Mouse (Mus musculus): ENCODE measurements at regions not wholly inside any gene's neighbourhood (a gene's known extent, or its start where the extent isn't known, plus 50 kb on each side); places are given as distances from the start of the nearest gene placed in this dataset.

- H3K4me2 ChIP-seq (ENCODE audit: low read length) = no peak overlapping the region
- H3K27ac ChIP-seq (ENCODE audit: low read depth, low read length) = no peak overlapping the region
- ATAC-seq (no peak), DNase-seq (ENCODE audit: low spot score) (no peak)
- no peak overlapping the region for H3K9ac ChIP-seq (ENCODE audit: low read length)
- H3K9me3 ChIP-seq (replicated peaks; ENCODE audit: control insufficient read depth, low read length) = no peaks in the 10 kb centered on the region
- WGBS = 74% methylated on average over 10 of the region's 10 CpGs
- no peaks in the 10 kb centered on the region for H3K36me3 ChIP-seq (ENCODE audit: control insufficient read depth, insufficient read depth, low read length)
- no peak overlapping the region for H3K4me3 ChIP-seq (ENCODE audit: low read depth, low read length)
- H3K27me3 ChIP-seq (replicated peaks; ENCODE audit: control insufficient read depth, insufficient read depth, low read length) = no peaks in the 10 kb centered on the region
- H3K4me1 ChIP-seq (ENCODE audit: control insufficient read depth, insufficient read depth, low read length) = no peaks in the 10 kb centered on the region
These were observed 102.4 kb upstream of the Syt6 start for GRCm38 (mm10) chr3:103472598-103472997.

GRCm38 (mm10) chr3:103473336-103473735 lies 101.7 kb upstream of the Syt6 start:
- Histone ChIP-seq H3K4me3 (ENCODE audit: low read depth, low read length) (no peak overlapping the region), H3K9ac (ENCODE audit: low read length) (no peak overlapping the region), H3K9me3 (replicated peaks; ENCODE audit: control insufficient read depth, low read length) (no peaks in the 10 kb centered on the region), H3K36me3 (ENCODE audit: control insufficient read depth, insufficient read depth, low read length) (no peaks in the 10 kb centered on the region), H3K27me3 (replicated peaks; ENCODE audit: control insufficient read depth, insufficient read depth, low read length) (no peaks in the 10 kb centered on the region), H3K27ac (ENCODE audit: low read depth, low read length) (no peak overlapping the region), H3K4me1 (ENCODE audit: control insufficient read depth, insufficient read depth, low read length) (no peaks in the 10 kb centered on the region), H3K4me2 (ENCODE audit: low read length) (no peak overlapping the region)
- WGBS = 90% methylated on average over 2 of the region's 2 CpGs
- no peak for DNase-seq (ENCODE audit: low spot score)
- no peak for ATAC-seq

DNA sequence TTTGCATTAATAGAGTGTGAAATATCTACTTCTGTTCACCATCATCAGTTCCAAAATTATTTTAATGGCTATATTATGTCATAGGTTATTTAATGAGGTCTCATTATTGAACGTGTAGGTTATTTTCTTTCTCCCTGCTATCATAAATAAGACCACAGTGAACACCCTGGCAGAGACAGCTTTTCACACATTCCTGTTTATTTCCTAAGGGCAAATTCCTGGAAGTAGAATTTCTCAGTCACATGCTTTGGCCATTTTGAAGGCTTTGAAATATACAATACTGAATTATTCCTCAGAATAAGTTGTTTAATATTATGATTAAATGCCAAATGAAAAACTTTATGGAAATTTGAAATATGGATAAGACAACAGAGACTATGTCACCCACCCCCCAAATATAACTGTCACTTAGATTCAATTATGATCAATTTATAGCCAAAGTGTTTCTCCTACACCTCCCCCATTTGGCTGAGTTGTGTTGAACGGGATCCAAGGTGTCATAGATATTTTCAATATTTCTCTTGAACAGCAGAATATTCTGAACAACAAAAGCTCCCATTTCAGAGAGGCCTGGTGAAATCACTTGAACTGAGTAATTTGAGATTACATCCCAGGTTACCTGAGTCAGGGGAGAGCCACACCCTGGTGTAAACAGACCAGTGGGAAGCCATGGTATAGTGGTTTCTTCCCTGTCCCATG lies 95.0 kb upstream of the Syt6 start:
- no peaks in the 10 kb centered on the region for H3K36me3 ChIP-seq (ENCODE audit: control insufficient read depth, insufficient read depth, low read length)
- no peaks in the 10 kb centered on the region for H3K27me3 ChIP-seq (replicated peaks; ENCODE audit: control insufficient read depth, insufficient read depth, low read length)
- H3K9ac ChIP-seq (ENCODE audit: low read length) = no peak overlapping the region
- 69% methylated on average over 2 of the region's 2 CpGs for WGBS
- no peak overlapping the region for H3K4me3 ChIP-seq (ENCODE audit: low read depth, low read length)
- H3K4me2 ChIP-seq (ENCODE audit: low read length) = no peak overlapping the region
- ATAC-seq = no peak
- DNase-seq (ENCODE audit: low spot score) = no peak
- H3K27ac ChIP-seq (ENCODE audit: low read depth, low read length) = no peak overlapping the region
- H3K4me1 ChIP-seq (ENCODE audit: control insufficient read depth, insufficient read depth, low read length) = no peaks in the 10 kb centered on the region
- H3K9me3 ChIP-seq (replicated peaks; ENCODE audit: control insufficient read depth, low read length) = no peaks in the 10 kb centered on the region

DNA sequence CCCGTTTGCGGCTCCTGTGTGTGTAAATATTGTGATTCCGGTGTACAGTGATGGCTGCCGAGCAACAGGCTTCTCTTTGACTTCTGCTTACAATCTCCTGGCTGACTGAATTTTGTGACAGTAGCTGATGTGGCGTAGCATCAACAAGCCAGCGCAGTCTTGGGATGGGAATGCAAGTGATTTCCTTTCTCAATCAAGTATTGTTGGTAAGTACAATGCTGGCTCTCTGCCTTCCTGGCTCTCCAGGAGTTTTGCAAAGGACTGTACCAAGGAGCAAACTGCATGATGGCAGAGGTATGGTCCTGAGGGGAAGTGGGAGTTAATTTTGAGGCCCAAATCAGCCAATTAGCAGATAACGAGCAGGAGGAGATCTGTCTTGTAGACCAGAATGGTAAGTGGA lies 94.4 kb upstream of the Syt6 start:
- Histone ChIP-seq H3K27me3 (replicated peaks; ENCODE audit: control insufficient read depth, insufficient read depth, low read length) (no peaks in the 10 kb centered on the region), H3K36me3 (ENCODE audit: control insufficient read depth, insufficient read depth, low read length) (no peaks in the 10 kb centered on the region), H3K4me1 (ENCODE audit: control insufficient read depth, insufficient read depth, low read length) (no peaks in the 10 kb centered on the region), H3K27ac (ENCODE audit: low read depth, low read length) (no peak overlapping the region), H3K4me3 (ENCODE audit: low read depth, low read length) (no peak overlapping the region), H3K4me2 (ENCODE audit: low read length) (no peak overlapping the region), H3K9me3 (replicated peaks; ENCODE audit: control insufficient read depth, low read length) (no peaks in the 10 kb centered on the region), H3K9ac (ENCODE audit: low read length) (no peak overlapping the region)
- no peak for ATAC-seq
- DNase-seq (ENCODE audit: low spot score) = no peak
- 69% methylated on average over 7 of the region's 7 CpGs for WGBS

DNA sequence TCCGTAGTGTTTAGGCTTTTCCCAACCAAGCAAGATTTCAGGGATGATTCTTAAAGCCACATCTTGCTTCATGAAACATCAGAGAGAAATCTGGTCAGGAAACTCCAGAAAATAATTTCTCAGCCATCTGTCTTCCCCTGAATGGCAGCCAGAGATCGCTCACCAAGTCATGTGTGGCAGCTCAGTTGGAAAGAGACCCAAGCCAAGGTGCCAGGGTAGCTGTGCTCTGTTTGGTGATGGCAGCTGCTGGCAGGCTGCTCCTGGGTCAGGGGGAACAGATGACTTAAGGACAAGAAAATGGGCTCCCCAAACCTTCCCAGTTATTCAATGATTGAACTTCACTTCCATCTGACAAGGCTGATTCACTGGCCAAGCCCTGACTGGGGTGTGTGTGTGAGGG lies 91.7 kb upstream of the Syt6 start:
- Histone ChIP-seq H3K4me2 (ENCODE audit: low read length) (no peak overlapping the region), H3K27me3 (replicated peaks; ENCODE audit: control insufficient read depth, insufficient read depth, low read length) (no peaks in the 10 kb centered on the region), H3K27ac (ENCODE audit: low read depth, low read length) (no peak overlapping the region), H3K9ac (ENCODE audit: low read length) (no peak overlapping the region), H3K4me1 (ENCODE audit: control insufficient read depth, insufficient read depth, low read length) (no peaks in the 10 kb centered on the region), H3K36me3 (ENCODE audit: control insufficient read depth, insufficient read depth, low read length) (no peaks in the 10 kb centered on the region), H3K4me3 (ENCODE audit: low read depth, low read length) (no peak overlapping the region), H3K9me3 (replicated peaks; ENCODE audit: control insufficient read depth, low read length) (no peaks in the 10 kb centered on the region)
- DNase-seq (ENCODE audit: low spot score) (peak; percentile 43), ATAC-seq (no peak)
- WGBS = 77% methylated on average over 2 of the region's 2 CpGs

- no peak for DNase-seq (ENCODE audit: low spot score)
- H3K9ac ChIP-seq (ENCODE audit: low read length) = no peak overlapping the region
- 79% methylated on average over 3 of the region's 3 CpGs for WGBS
- no peaks in the 10 kb centered on the region for H3K4me1 ChIP-seq (ENCODE audit: control insufficient read depth, insufficient read depth, low read length)
- H3K36me3 ChIP-seq (ENCODE audit: control insufficient read depth, insufficient read depth, low read length) = no peaks in the 10 kb centered on the region
- no peak overlapping the region for H3K4me3 ChIP-seq (ENCODE audit: low read depth, low read length)
- H3K27me3 ChIP-seq (replicated peaks; ENCODE audit: control insufficient read depth, insufficient read depth, low read length) = no peaks in the 10 kb centered on the region
- no peak overlapping the region for H3K27ac ChIP-seq (ENCODE audit: low read depth, low read length)
- no peak overlapping the region for H3K4me2 ChIP-seq (ENCODE audit: low read length)
- no peak for ATAC-seq
- no peaks in the 10 kb centered on the region for H3K9me3 ChIP-seq (replicated peaks; ENCODE audit: control insufficient read depth, low read length)
These were observed 91.3 kb upstream of the Syt6 start for GRCm38 (mm10) chr3:103483762-103484161.

DNA sequence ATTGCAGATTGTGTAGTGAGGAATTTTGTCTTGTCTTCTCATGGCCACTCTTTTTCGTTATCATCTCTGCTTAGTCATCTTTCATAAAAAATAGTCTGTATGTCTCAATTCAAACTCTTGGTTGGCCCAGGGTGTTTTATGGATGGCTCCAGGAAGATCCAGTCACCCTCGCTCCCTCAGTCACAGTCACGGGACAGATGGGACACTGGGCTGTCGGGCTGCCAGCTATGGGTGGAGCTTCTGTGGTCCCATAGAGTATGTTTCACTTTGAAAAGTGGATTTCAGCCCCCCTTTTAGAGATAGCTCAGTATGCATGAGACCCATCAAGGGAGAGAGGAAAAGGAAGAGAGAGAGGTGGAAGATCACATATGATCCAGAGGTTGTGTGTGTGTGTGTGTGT lies 85.2 kb upstream of the Syt6 start:
- H3K9me3 ChIP-seq (replicated peaks; ENCODE audit: control insufficient read depth, low read length) = no peaks in the 10 kb centered on the region
- H3K36me3 ChIP-seq (ENCODE audit: control insufficient read depth, insufficient read depth, low read length) = no peaks in the 10 kb centered on the region
- no peak overlapping the region for H3K9ac ChIP-seq (ENCODE audit: low read length)
- no peak overlapping the region for H3K4me3 ChIP-seq (ENCODE audit: low read depth, low read length)
- H3K4me1 ChIP-seq (ENCODE audit: control insufficient read depth, insufficient read depth, low read length) = no peaks in the 10 kb centered on the region
- DNase-seq (ENCODE audit: low spot score) = no peak
- ATAC-seq = no peak
- no peaks in the 10 kb centered on the region for H3K27me3 ChIP-seq (replicated peaks; ENCODE audit: control insufficient read depth, insufficient read depth, low read length)
- H3K4me2 ChIP-seq (ENCODE audit: low read length) = no peak overlapping the region
- WGBS = 81% methylated on average over 4 of the region's 4 CpGs
- no peak overlapping the region for H3K27ac ChIP-seq (ENCODE audit: low read depth, low read length)

DNA sequence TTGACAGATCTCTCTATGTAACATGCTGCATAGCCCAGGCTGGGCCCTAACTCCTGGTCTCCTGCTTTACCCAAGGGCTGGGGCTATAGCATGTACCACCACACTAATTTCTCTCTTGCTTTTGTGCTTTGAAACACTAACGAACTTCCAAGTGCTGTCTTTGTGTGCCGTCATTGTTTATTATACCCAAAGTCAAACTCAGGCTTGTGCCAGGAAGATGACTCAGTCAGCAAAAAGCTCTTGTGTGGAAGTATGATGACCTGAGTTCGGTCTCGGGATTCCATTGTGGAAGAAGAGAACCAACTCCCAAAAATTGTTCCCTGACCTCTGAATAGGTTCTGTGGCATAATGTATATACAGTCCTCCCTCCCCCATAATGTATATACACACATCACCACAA lies 84.1 kb upstream of the Syt6 start:
- H3K4me2 ChIP-seq (ENCODE audit: low read length) = no peak overlapping the region
- no peak overlapping the region for H3K27ac ChIP-seq (ENCODE audit: low read depth, low read length)
- no peaks in the 10 kb centered on the region for H3K27me3 ChIP-seq (replicated peaks; ENCODE audit: control insufficient read depth, insufficient read depth, low read length)
- WGBS = 69% methylated on average over 4 of the region's 4 CpGs
- ATAC-seq (no peak), DNase-seq (ENCODE audit: low spot score) (no peak)
- no peak overlapping the region for H3K4me3 ChIP-seq (ENCODE audit: low read depth, low read length)
- no peaks in the 10 kb centered on the region for H3K36me3 ChIP-seq (ENCODE audit: control insufficient read depth, insufficient read depth, low read length)
- H3K9ac ChIP-seq (ENCODE audit: low read length) = no peak overlapping the region
- no peaks in the 10 kb centered on the region for H3K4me1 ChIP-seq (ENCODE audit: control insufficient read depth, insufficient read depth, low read length)
- no peaks in the 10 kb centered on the region for H3K9me3 ChIP-seq (replicated peaks; ENCODE audit: control insufficient read depth, low read length)

GRCm38 (mm10) chr3:103492211-103492610 lies 82.8 kb upstream of the Syt6 start:
- WGBS = 89% methylated on average over 3 of the region's 3 CpGs
- H3K4me2 ChIP-seq (ENCODE audit: low read length) = no peak overlapping the region
- no peaks in the 10 kb centered on the region for H3K4me1 ChIP-seq (ENCODE audit: control insufficient read depth, insufficient read depth, low read length)
- H3K27me3 ChIP-seq (replicated peaks; ENCODE audit: control insufficient read depth, insufficient read depth, low read length) = no peaks in the 10 kb centered on the region
- DNase-seq (ENCODE audit: low spot score) = no peak
- no peaks in the 10 kb centered on the region for H3K36me3 ChIP-seq (ENCODE audit: control insufficient read depth, insufficient read depth, low read length)
- H3K27ac ChIP-seq (ENCODE audit: low read depth, low read length) = no peak overlapping the region
- ATAC-seq = no peak
- no peak overlapping the region for H3K4me3 ChIP-seq (ENCODE audit: low read depth, low read length)
- H3K9ac ChIP-seq (ENCODE audit: low read length) = no peak overlapping the region
- no peaks in the 10 kb centered on the region for H3K9me3 ChIP-seq (replicated peaks; ENCODE audit: control insufficient read depth, low read length)
